Mouse (Mus musculus) cerebellum, adult 11 months (tissue): Measurements from ENCODE around the gene Prpmp5.
"Not testable (repeated sequence)": the region's sequence is repeated elsewhere in the genome, so short reads cannot be mapped to it uniquely, and the experiment has no call there.

Experiments used
- DNase-seq: peaks from one replicate; pipeline ENCODE4 v3.0.0; 2022

Prpmp5 gene

GRCm38 (mm10) chr6:132314657-132315056 lies at the start of gene Prpmp5:
Gene Prpmp5, minus strand, starts transcription at chr6:132314757.
- not testable (repeated sequence) for DNase-seq

- not testable (repeated sequence) for DNase-seq
Observed at GRCm38 (mm10) chr6:132364034-132364433, 49.5 kb upstream of the Prpmp5 start, which contains the start of gene Gm8882. Gene Gm8882, minus strand, starts transcription at chr6:132364134.
